8 mouse cellular contexts compared by ENCODE assay signal in genomic region chr12:108240953-108241588, GRCm38 (mm10). TPM values are rescaled to one million over a fixed set of nuclear protein-coding genes. Genes with fewer than 3 reads are reported as not detected.
DNase-seq lines count a peak whose midpoint lies in the region; ATAC-seq and TF ChIP-seq lines count a peak whose summit lies in the region.
"Had no signal": no experiment of that assay in that cellular context is flagged by ENCODE, and none has a peak within 500 bp of the region (broad histone marks: within the 10 kb centered on the region; RNA-seq: fewer than 3 reads in every experiment).

No protein-coding gene starts in this region.

- 61% methylated on average over 21 of the region's 21 CpGs for WGBS in lung, postnatal 0 days
- 23% methylated on average over 21 of the region's 21 CpGs for WGBS in embryonic facial prominence, embryonic 10.5 days
- 51% methylated on average over 21 of the region's 21 CpGs for WGBS in intestine, embryonic 15.5 days

- TF ChIP-seq CTCF in lung, postnatal 0 days (IDR thresholded peaks at IDR 0.05), result peak; percentile 31; the same call in 1 of the 2 replicates

- H3K79me2 ChIP-seq in myocyte (ENCODE audit: control insufficient read depth, insufficient read depth), result no peaks in the 10 kb centered on the region

- no peak for TF ChIP-seq EP300 in lung, postnatal 0 days (IDR thresholded peaks at IDR 0.05)

- H3ac ChIP-seq in myocyte (ENCODE audit: control insufficient read depth, insufficient read length), result no peak overlapping the region

- TF ChIP-seq POLR2A in myocyte (IDR thresholded peaks at IDR 0.05; ENCODE audit: insufficient read length, low read depth), result no peak

- H3K36me3 ChIP-seq in lung, postnatal 0 days (ENCODE audit: insufficient read depth, low read length), result no peaks in the 10 kb centered on the region
- no peaks in the 10 kb centered on the region for H3K36me3 ChIP-seq in embryonic facial prominence, embryonic 10.5 days (replicated peaks)
- no peaks in the 10 kb centered on the region for H3K36me3 ChIP-seq in intestine, embryonic 15.5 days
- H3K36me3 ChIP-seq in myocyte (ENCODE audit: control insufficient read depth, insufficient read depth), result no peaks in the 10 kb centered on the region
- H3K36me3 ChIP-seq: limb, embryonic 15.5 days had no signal

- DNase-seq in lung, postnatal 0 days (ENCODE audit: low spot score), result no peak
- DNase-seq in lung, postnatal 4 days, result no peak
- peak; percentile 67 for DNase-seq in embryonic facial prominence, embryonic 10.5 days (ENCODE audit: low spot score)
- no peak for DNase-seq in gastrocnemius, postnatal 4 days (ENCODE audit: low spot score in 2 of 2)

- no peak for ATAC-seq in lung, postnatal 0 days
- ATAC-seq in intestine, embryonic 15.5 days, result peak; percentile 19; the same call in 1 of the 2 replicates
- no peak for ATAC-seq in inflammation-experienced regulatory T-cells, adult 6 months

- H3K9me3 ChIP-seq in lung, postnatal 0 days (ENCODE audit: low read length), result no peaks in the 10 kb centered on the region
- no peaks in the 10 kb centered on the region for H3K9me3 ChIP-seq in embryonic facial prominence, embryonic 10.5 days
- no peaks in the 10 kb centered on the region for H3K9me3 ChIP-seq in intestine, embryonic 15.5 days
- H3K9me3 ChIP-seq: limb, embryonic 15.5 days had no signal

- H3K27me3 ChIP-seq in lung, postnatal 0 days (replicated peaks; ENCODE audit: insufficient read depth, low read length), result no peaks in the 10 kb centered on the region
- no peaks in the 10 kb centered on the region for H3K27me3 ChIP-seq in embryonic facial prominence, embryonic 10.5 days (replicated peaks; ENCODE audit: low read depth, poor library complexity, severe bottlenecking)
- no peaks in the 10 kb centered on the region for H3K27me3 ChIP-seq in intestine, embryonic 15.5 days (replicated peaks)
- peaks cover 6% of the 10 kb centered on the region for H3K27me3 ChIP-seq in myocyte (ENCODE audit: control insufficient read depth, insufficient read depth, insufficient read length)
- H3K27me3 ChIP-seq: limb, embryonic 15.5 days had no signal

- H3K4me1 ChIP-seq in lung, postnatal 0 days (ENCODE audit: insufficient read depth, low read depth, low read length), result peaks cover 36% of the 10 kb centered on the region
- peaks cover 99% of the 10 kb centered on the region for H3K4me1 ChIP-seq in embryonic facial prominence, embryonic 10.5 days
- H3K4me1 ChIP-seq in intestine, embryonic 15.5 days (replicated peaks), result peaks cover 73% of the 10 kb centered on the region

- H3K9ac ChIP-seq in lung, postnatal 0 days (replicated peaks; ENCODE audit: low read depth), result no peak overlapping the region
- H3K9ac ChIP-seq in intestine, embryonic 15.5 days, result no peak overlapping the region
- H3K9ac ChIP-seq: limb, embryonic 15.5 days had no signal

- no peak overlapping the region for H3K27ac ChIP-seq in lung, postnatal 0 days (ENCODE audit: low read length)
- peak overlapping the region; percentile 86 for H3K27ac ChIP-seq in embryonic facial prominence, embryonic 10.5 days (replicated peaks)
- H3K27ac ChIP-seq in intestine, embryonic 15.5 days, result peak overlapping the region; percentile 29; the same call in 1 of the 2 replicates
- H3K27ac ChIP-seq: limb, embryonic 15.5 days had no signal

- no peak overlapping the region for H3K4me2 ChIP-seq in lung, postnatal 0 days (replicated peaks; ENCODE audit: low read depth, low read length)
- no peak overlapping the region for H3K4me2 ChIP-seq in intestine, embryonic 15.5 days (replicated peaks)
- H3K4me2 ChIP-seq in myocyte (ENCODE audit: low read depth), result no peak overlapping the region
- H3K4me2 ChIP-seq: limb, embryonic 15.5 days had no signal

- H3K4me3 ChIP-seq in lung, postnatal 0 days (ENCODE audit: low read depth, low read length), result no peak overlapping the region
- H3K4me3 ChIP-seq in embryonic facial prominence, embryonic 10.5 days, result peak overlapping the region; percentile 40
- no peak overlapping the region for H3K4me3 ChIP-seq in intestine, embryonic 15.5 days (replicated peaks)
- no peak overlapping the region for H3K4me3 ChIP-seq in myocyte
- H3K4me3 ChIP-seq: limb, embryonic 15.5 days had no signal

TF ChIP-seq in myocyte, 11 proteins besides CTCF, POLR2A, EP300 and RAD21:
- no peak for TF ChIP-seq TCF3 (IDR thresholded peaks at IDR 0.05; ENCODE audit: insufficient read length, low read depth)
- no peak for TF ChIP-seq POLR2AphosphoS2 (IDR thresholded peaks at IDR 0.05; ENCODE audit: insufficient read length, low read depth)
- no peak for TF ChIP-seq TCF12 (IDR thresholded peaks at IDR 0.05; ENCODE audit: insufficient read depth, poor library complexity, severe bottlenecking)
- peak in 2 of 3 experiments; percentile 67 to 71 for TF ChIP-seq MYOG (IDR thresholded peaks at IDR 0.05; ENCODE audit: control insufficient read depth in 1 of 3, insufficient read depth in 1 of 3, insufficient read length in 2 of 3, low read depth in 2 of 3)
- TF ChIP-seq USF1 (IDR thresholded peaks at IDR 0.05; ENCODE audit: low read depth), result no peak
- TF ChIP-seq SRF (IDR thresholded peaks at IDR 0.05; ENCODE audit: control insufficient read depth, insufficient read length, low read depth), result no peak
- TF ChIP-seq MAX (IDR thresholded peaks at IDR 0.05; ENCODE audit: low read depth), result no peak
- TF ChIP-seq REST (IDR thresholded peaks at IDR 0.05; ENCODE audit: insufficient read depth, insufficient read length), result no peak
- peak in 2 of 3 experiments; percentile 78 to 82 for TF ChIP-seq MYOD1 (IDR thresholded peaks at IDR 0.05; ENCODE audit: control insufficient read depth in 1 of 3, insufficient read length in 2 of 3, low read depth in 2 of 3)
- TF ChIP-seq CEBPB (IDR thresholded peaks at IDR 0.05; ENCODE audit: insufficient read depth, poor library complexity, severe bottlenecking), result no peak
- TF ChIP-seq E2F4 (IDR thresholded peaks at IDR 0.05; ENCODE audit: insufficient read depth), result no peak
TF ChIP-seq in myocyte: peak in this region for 2.

RNA-seq across cellular contexts. Expression of gene Ccdc85c, which starts 34.2 kb away (rescaled TPM):
- polyA plus RNA-seq in lung, postnatal 0 days (2015; fragmentation: Nextera tagmentation; extraction: Ambion mirVana), result 4.1 and 4.5 TPM in 2 replicates
- 11.4 and 12.1 TPM in 2 replicates for polyA plus RNA-seq in embryonic facial prominence, embryonic 10.5 days (2016; fragmentation: Nextera tagmentation; extraction: Ambion mirVana)
- polyA plus RNA-seq in intestine, embryonic 15.5 days (2015; fragmentation: Nextera tagmentation; extraction: Ambion mirVana), result 8.7 and 9.3 TPM in 2 replicates
- polyA plus RNA-seq in myocyte (2012; fragmentation: generic; extraction: Trizol), result 6.6 TPM
- polyA plus RNA-seq in inflammation-experienced regulatory T-cells, adult 6 months (2017; shearing (Covaris generic)), result under 1 TPM; 0.21 to 0.33 (median 0.28) TPM
- 1 to 10 TPM; 7.3 to 8.4 TPM for total RNA-seq in gastrocnemius, postnatal 4 days (2021)
